Mouse (Mus musculus) G1E (cell line): ENCODE results near the gene Prodh2.

Source experiments
- CTCF ChIP-seq: IDR thresholded peaks from 2 replicates; pipeline ENCODE4 v1.5.1; 2012; ENCODE audit warnings: low read depth, low read length, inconsistent platforms, mixed read lengths
- TAL1 ChIP-seq: conservative IDR thresholded peaks from 2 replicates; pipeline ENCODE4 v1.6.1; 2012; ENCODE audit warnings: low read depth, low read length, inconsistent platforms, mixed read lengths

- TF ChIP-seq CTCF: no peak
- no peak for TF ChIP-seq TAL1
Observed at GRCm38 (mm10) chr7:30463996-30464395, 29.4 kb upstream of the Prodh2 start.
